ENCODE assay signal across 13 mouse cellular contexts in genomic region chr2:76926927-76927326, GRCm38 (mm10). TPM values are rescaled to one million over a fixed set of nuclear protein-coding genes. Genes with fewer than 3 reads are reported as not detected.
DNase-seq lines count a peak whose midpoint lies in the region; ATAC-seq and TF ChIP-seq lines count a peak whose summit lies in the region.
"Had no signal": no experiment of that assay in that cellular context is flagged by ENCODE, and none has a peak within 500 bp of the region (broad histone marks: within the 10 kb centered on the region; RNA-seq: fewer than 3 reads in every experiment).

No protein-coding gene starts in this region.

- H3K27me3 ChIP-seq in lung, embryonic 14.5 days (ENCODE audit: insufficient read depth, low read length) = no peaks in the 10 kb centered on the region
- H3K27me3 ChIP-seq in cerebellum, adult 2 months (ENCODE audit: control insufficient read depth, insufficient read depth, low read length) = no peaks in the 10 kb centered on the region
- H3K27me3 ChIP-seq: heart, embryonic 15.5 days; neural tube, embryonic 12.5 days had no signal

- no peaks in the 10 kb centered on the region for H3K36me3 ChIP-seq in lung, embryonic 14.5 days (ENCODE audit: insufficient read depth)
- H3K36me3 ChIP-seq: neural tube, embryonic 12.5 days had no signal

- WGBS in lung, embryonic 14.5 days = 60% methylated on average over 12 of the region's 12 CpGs
- 55% methylated on average over 12 of the region's 12 CpGs for WGBS in cerebellum, adult 2 months

- no peaks in the 10 kb centered on the region for H3K4me1 ChIP-seq in lung, embryonic 14.5 days (ENCODE audit: insufficient read depth)
- peaks cover 19% of the 10 kb centered on the region for H3K4me1 ChIP-seq in cerebellum, adult 2 months (ENCODE audit: control insufficient read depth, insufficient read depth, low read length)
- H3K4me1 ChIP-seq: neural tube, embryonic 12.5 days had no signal

- no peak overlapping the region for H3K9ac ChIP-seq in lung, embryonic 14.5 days
- H3K9ac ChIP-seq: heart, embryonic 15.5 days; neural tube, embryonic 12.5 days had no signal

- ATAC-seq in frontal cortex, adult (ENCODE audit: low TSS enrichment) = peak; percentile 58
- ATAC-seq in lung, embryonic 14.5 days (ENCODE audit: insufficient read depth) = no peak
- peak; percentile 49; the same call in 1 of the 2 replicates for ATAC-seq in megakaryocyte progenitor cell, adult 5-6 weeks (replicated peaks; ENCODE audit: poor library complexity)

- H3K9me3 ChIP-seq in lung, embryonic 14.5 days (ENCODE audit: low read depth, low read length) = no peaks in the 10 kb centered on the region
- H3K9me3 ChIP-seq: heart, embryonic 15.5 days; neural tube, embryonic 12.5 days had no signal

- H3K4me3 ChIP-seq in lung, embryonic 14.5 days (ENCODE audit: low read depth, low read length) = no peak overlapping the region
- no peak overlapping the region for H3K4me3 ChIP-seq in cerebellum, adult 2 months (replicated peaks; ENCODE audit: insufficient read depth, low read depth, low read length)
- H3K4me3 ChIP-seq: heart, embryonic 15.5 days; neural tube, embryonic 12.5 days had no signal

- H3K27ac ChIP-seq in lung, embryonic 14.5 days (ENCODE audit: low read depth) = no peak overlapping the region
- H3K27ac ChIP-seq in cerebellum, adult 2 months (ENCODE audit: insufficient read depth, low read length) = no peak overlapping the region
- H3K27ac ChIP-seq: heart, embryonic 15.5 days; neural tube, embryonic 12.5 days had no signal

- peak; percentile 34; the same call in 1 of the 2 replicates for TF ChIP-seq CTCF in lung, embryonic 14.5 days (IDR thresholded peaks at IDR 0.05; ENCODE audit: low read depth)
- TF ChIP-seq CTCF in cerebellum, adult 2 months (IDR thresholded peaks at IDR 0.05; ENCODE audit: borderline replicate concordance, insufficient read depth, low read depth, low read length) = peak; percentile 54

- no peak for TF ChIP-seq POLR2A in cerebellum, adult 2 months (IDR thresholded peaks at IDR 0.05; ENCODE audit: borderline replicate concordance, insufficient read depth, low read length)

- no peak overlapping the region for H3K4me2 ChIP-seq in lung, embryonic 14.5 days
- H3K4me2 ChIP-seq: heart, embryonic 15.5 days; neural tube, embryonic 12.5 days had no signal

- DNase-seq in frontal cortex, postnatal 25 days (ENCODE audit: low spot score in 2 of 2) = no peak
- peak; percentile 40 for DNase-seq in lung, embryonic 14.5 days
- no peak for DNase-seq in lung, postnatal 36 days
- DNase-seq in cerebellum, adult 2 months = peak; percentile 39 to 49
- no peak for DNase-seq in adrenal gland, adult 8-10 months
- DNase-seq in spleen, postnatal 36 days (ENCODE audit: low spot score in 2 of 2) = no peak
- DNase-seq: adrenal gland, postnatal 10 days; B cell, adult 2 months; lung, adult 18-20 months had no signal

RNA-seq across cellular contexts. Expression of gene Ttn, which starts 55.4 kb away (rescaled TPM):
- 0.63 and 7.9 TPM in 2 replicates for polyA plus RNA-seq in lung, embryonic 14.5 days (2014; fragmentation: Nextera tagmentation; extraction: Ambion mirVana)
- polyA plus RNA-seq in cerebellum, adult 2 months (2012; rRNA removed) = 0.47 and 0.67 TPM in 2 replicates
- total RNA-seq in megakaryocyte progenitor cell, adult 5-6 weeks (2015) = 0.02 and 0.10 TPM in 2 replicates
- 0.03 TPM in 1 of 2 replicates, not detected in the other for total RNA-seq in megakaryocyte progenitor cell, adult 5-6 weeks (2017)
- total RNA-seq in adrenal gland, adult 8-10 months (2022) = under 1 TPM; 0.05 to 0.42 (median 0.15) TPM

Comparison
In these comparisons a context has a peak if more than half of its experiments do, and no peak if none do; other contexts are left out.
1. DNase-seq: peak in lung, embryonic 14.5 days (single experiment) and cerebellum, adult 2 months (2 of 2); none in frontal cortex, postnatal 25 days (0 of 2), lung, postnatal 36 days (single experiment), adrenal gland, adult 8-10 months (single experiment) and spleen, postnatal 36 days (0 of 2).